Mouse (Mus musculus): ENCODE measurements around the gene Chst14. TPM values are rescaled to one million over a fixed set of nuclear protein-coding genes. Genes with fewer than 3 reads are reported as not detected.

Gene Chst14
- 44.8 and 46.0 TPM in 2 replicates for polyA plus RNA-seq (2011; ENCODE audit: insufficient read length, low read depth, missing spikeins)

DNA sequence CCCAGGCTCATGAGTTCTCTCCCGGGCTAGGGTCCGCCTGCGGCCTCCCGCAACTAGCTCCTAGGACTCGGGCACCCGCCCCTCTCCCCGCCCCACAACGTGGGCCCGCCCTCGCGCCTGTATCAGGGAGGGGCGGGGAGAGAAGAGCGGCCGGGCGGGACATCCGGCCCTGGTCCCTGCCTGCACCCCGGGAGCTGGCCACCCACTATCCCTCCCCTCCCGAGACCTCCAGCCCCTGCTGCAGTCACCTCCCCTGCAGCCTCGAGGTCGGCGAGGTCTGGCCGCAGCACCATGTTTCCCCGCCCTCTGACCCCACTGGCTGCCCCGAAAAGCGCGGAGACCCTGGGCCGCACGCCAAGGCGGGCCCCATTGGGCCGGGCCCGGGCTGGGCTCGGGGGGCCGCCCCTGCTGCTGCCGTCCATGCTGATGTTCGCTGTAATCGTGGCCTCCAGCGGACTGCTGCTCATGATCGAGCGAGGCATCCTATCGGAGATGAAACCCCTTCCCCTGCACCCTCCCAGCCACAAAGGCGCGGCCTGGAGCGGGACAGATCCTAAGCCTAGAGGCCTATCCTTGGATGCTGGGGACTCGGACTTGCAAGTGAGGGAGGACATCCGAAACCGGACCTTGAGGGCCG, at the start of gene Chst14:
Chst14 (plus strand) TSS at position 136 of the 637 bp plus-strand sequence.
- TF ChIP-seq CTCF (IDR thresholded peaks at IDR 0.05; ENCODE audit: borderline replicate concordance, insufficient read depth, low read length) (no peak), POLR2A (IDR thresholded peaks at IDR 0.05; ENCODE audit: low read depth, low read length) (peak; percentile 82)
- peak within 1 kb of the TSS; percentile 73 for H3K4me3 ChIP-seq (ENCODE audit: insufficient read depth, low read length)
- H3K4me1 ChIP-seq (ENCODE audit: control insufficient read depth, insufficient read depth, low read length): no peaks in the 10 kb centered on the region
- H3K27ac ChIP-seq (ENCODE audit: insufficient read depth, low read length): no peak within 1 kb of the TSS

DNA sequence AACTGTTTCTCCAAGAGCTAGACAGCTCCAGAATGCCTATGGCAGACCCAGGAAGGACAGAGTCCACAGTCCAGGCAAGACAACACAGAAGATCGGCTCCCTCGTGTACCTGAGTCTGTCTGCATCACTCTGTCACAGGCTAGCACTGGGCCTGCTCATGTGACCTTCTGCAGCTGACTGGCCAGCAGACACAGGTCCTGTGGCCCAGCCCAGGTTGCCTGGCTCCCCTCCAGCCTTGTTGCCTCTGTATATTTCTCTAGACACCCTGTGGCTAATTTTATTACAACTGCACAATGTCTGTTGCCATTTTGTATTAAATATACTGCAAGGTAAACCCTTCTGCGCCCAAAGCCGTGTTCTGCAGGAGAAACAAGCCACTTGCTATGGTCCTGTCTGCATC, 45.3 kb upstream of the Chst14 start:
- no peaks in the 10 kb centered on the region for H3K4me1 ChIP-seq (ENCODE audit: control insufficient read depth, insufficient read depth, low read length)
- TF ChIP-seq CTCF (IDR thresholded peaks at IDR 0.05; ENCODE audit: borderline replicate concordance, insufficient read depth, low read length) (no peak), POLR2A (IDR thresholded peaks at IDR 0.05; ENCODE audit: low read depth, low read length) (no peak)
- H3K27ac ChIP-seq (ENCODE audit: insufficient read depth, low read length): no peak overlapping the region

DNA sequence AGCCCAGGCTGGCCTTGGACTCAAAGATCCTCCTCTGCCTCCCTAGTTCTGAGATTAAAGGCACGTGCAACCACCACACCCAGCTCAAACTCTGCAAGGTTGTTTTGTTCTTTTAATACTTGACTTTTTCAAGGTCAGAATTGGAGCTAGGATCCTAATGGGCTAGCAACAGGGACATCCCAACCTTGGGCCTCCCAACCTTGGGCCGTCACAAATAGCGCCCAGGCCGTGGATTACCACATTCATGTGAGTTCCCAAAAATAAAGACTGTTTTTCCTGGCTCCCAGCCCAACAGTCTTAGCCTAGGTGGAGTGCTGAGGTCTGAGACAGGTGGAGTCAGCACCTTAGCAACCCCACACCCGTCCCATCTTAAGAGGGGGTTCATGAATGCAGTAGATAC, 44.3 kb upstream of the Chst14 start:
- H3K27ac ChIP-seq (ENCODE audit: insufficient read depth, low read length): no peak overlapping the region
- no peak for TF ChIP-seq CTCF (IDR thresholded peaks at IDR 0.05; ENCODE audit: borderline replicate concordance, insufficient read depth, low read length)
- no peak for TF ChIP-seq POLR2A (IDR thresholded peaks at IDR 0.05; ENCODE audit: low read depth, low read length)
- H3K4me3 ChIP-seq (ENCODE audit: insufficient read depth, low read length): no peak overlapping the region
- H3K4me1 ChIP-seq (ENCODE audit: control insufficient read depth, insufficient read depth, low read length): no peaks in the 10 kb centered on the region

More for the DNA sequence above, 45.3 kb upstream of the Chst14 start:
- H3K4me3 ChIP-seq (ENCODE audit: insufficient read depth, low read length): no peak overlapping the region

DNA sequence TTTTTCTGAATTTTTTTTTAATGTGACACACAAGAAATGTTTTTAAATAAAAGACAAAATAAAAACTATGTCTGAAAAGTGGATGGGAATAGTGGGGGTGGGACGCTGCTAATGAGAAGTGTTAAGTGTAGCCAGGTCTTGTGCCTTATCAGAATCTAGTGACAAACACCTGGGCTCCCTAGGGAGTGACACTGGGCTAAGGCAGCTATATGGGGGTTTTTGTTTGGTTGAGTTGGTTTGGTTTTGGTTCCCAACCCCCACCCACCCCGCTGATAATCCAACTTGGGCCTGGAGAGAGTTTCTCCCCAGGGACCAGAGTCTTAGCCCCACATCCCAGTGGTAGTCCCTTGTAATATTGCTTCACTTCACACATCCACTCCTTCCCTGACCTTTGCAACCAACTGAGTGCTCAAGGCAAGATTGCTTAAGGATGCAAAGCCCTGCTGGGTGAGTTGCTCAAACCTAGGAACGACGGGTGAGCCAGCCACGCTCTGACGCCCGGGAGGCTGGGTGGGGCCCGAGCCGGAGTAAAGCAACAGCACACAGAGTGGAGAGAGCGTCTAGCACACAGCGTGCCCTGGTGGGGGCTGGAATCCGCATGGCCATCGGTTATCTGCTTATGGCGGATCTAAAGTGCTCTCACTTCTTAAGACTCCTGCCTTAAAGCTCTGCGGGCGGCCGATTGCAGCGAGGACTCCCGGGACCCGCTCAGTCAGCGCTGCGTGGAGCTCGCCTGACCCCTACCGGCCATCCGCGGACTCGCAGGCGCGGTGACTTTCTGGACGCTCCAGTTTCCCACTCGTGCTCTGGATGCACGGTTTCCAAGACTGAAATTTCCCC, 43.2 kb upstream of the Chst14 start:
- peak overlapping the region; percentile 20 for H3K4me3 ChIP-seq (ENCODE audit: insufficient read depth, low read length)
- H3K4me1 ChIP-seq (ENCODE audit: control insufficient read depth, insufficient read depth, low read length): no peaks in the 10 kb centered on the region
- no peak overlapping the region for H3K27ac ChIP-seq (ENCODE audit: insufficient read depth, low read length)
- TF ChIP-seq POLR2A (IDR thresholded peaks at IDR 0.05; ENCODE audit: low read depth, low read length) (no peak), CTCF (IDR thresholded peaks at IDR 0.05; ENCODE audit: borderline replicate concordance, insufficient read depth, low read length) (peak; percentile 99)

DNA sequence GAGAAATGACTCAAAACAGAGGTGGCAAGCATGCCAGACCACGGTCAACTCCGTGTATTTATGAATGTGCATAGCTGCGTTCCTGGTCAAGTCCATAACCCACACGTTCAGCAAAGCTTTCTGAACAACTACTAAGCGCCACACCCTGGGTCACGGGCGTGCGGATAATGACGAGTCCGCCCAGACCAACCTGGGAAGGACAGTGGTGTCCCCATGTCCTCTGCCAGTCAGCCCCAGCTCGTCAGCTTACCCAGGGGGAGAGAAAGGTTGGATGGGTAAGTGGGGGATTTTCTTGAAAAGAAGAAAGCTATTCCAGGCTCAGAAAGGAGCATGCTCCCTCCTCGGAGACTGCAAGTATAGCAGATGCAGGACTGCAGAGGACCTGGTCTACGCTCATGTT, 38.9 kb upstream of the Chst14 start:
- no peaks in the 10 kb centered on the region for H3K4me1 ChIP-seq (ENCODE audit: control insufficient read depth, insufficient read depth, low read length)
- TF ChIP-seq POLR2A (IDR thresholded peaks at IDR 0.05; ENCODE audit: low read depth, low read length) (no peak), CTCF (IDR thresholded peaks at IDR 0.05; ENCODE audit: borderline replicate concordance, insufficient read depth, low read length) (no peak)
- H3K4me3 ChIP-seq (ENCODE audit: insufficient read depth, low read length): no peak overlapping the region
- H3K27ac ChIP-seq (ENCODE audit: insufficient read depth, low read length): no peak overlapping the region

DNA sequence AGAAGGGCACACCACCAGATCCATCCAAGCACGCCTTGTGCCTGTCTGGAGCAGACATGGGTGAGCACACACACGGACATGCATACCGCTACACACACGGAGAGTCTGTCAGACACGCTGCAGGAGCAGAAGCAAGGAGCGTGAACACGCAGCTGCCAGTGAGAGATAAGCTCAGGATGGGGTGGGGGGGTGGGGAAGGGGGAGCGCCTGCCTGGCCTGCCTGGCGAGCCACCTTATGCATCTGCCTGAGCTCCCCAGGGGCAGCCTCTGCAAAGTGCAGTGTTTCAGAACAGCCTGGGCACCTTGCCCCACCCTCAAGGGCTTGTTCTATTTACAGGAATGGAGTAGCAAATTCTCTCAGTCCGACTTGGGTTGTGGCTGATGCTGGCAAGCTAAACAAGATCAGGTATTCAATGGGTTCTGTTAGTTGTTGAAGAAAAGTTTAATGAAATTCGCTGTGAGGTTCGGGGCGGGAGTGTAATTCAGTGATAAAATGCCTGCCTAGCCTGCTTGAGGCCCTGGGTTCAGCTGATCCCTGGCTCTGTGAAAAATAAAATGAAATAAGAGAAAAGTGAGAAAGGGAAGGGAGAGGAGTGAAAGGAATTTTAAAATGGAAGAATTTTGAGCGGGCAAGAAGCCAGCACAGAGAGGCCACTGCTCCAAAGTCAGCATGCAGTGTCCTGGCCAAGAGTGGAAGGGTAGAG, 38.3 kb upstream of the Chst14 start:
- TF ChIP-seq POLR2A (IDR thresholded peaks at IDR 0.05; ENCODE audit: low read depth, low read length) (no peak), CTCF (IDR thresholded peaks at IDR 0.05; ENCODE audit: borderline replicate concordance, insufficient read depth, low read length) (no peak)

DNA sequence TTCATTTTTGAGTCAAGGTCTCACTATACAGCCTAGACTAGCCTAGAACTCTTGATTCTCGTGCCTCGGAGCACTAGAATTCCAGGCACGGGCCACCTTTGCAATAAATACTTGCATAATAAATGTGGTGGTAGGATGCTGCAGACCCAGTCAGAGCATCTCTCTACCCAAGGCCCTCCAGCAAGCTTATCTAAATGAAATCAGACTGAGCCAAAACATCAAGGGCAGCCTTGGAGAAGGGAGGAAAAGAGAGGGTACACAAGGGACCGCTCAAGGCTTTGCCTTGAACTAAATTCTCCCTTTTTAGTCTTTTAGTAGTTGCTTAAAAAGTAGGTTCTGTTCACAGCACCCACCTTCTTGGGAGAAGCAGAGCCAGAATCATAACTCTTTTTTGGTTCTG, 35.1 kb upstream of the Chst14 start:
- no peak for TF ChIP-seq POLR2A (IDR thresholded peaks at IDR 0.05; ENCODE audit: low read depth, low read length)
- TF ChIP-seq CTCF (IDR thresholded peaks at IDR 0.05; ENCODE audit: borderline replicate concordance, insufficient read depth, low read length): no peak
- Histone ChIP-seq H3K27ac (ENCODE audit: insufficient read depth, low read length) (no peak overlapping the region), H3K4me1 (ENCODE audit: control insufficient read depth, insufficient read depth, low read length) (no peaks in the 10 kb centered on the region), H3K4me3 (ENCODE audit: insufficient read depth, low read length) (no peak overlapping the region)

More for the DNA sequence above, 38.3 kb upstream of the Chst14 start:
- Histone ChIP-seq H3K4me1 (ENCODE audit: control insufficient read depth, insufficient read depth, low read length) (no peaks in the 10 kb centered on the region), H3K27ac (ENCODE audit: insufficient read depth, low read length) (no peak overlapping the region), H3K4me3 (ENCODE audit: insufficient read depth, low read length) (no peak overlapping the region)

DNA sequence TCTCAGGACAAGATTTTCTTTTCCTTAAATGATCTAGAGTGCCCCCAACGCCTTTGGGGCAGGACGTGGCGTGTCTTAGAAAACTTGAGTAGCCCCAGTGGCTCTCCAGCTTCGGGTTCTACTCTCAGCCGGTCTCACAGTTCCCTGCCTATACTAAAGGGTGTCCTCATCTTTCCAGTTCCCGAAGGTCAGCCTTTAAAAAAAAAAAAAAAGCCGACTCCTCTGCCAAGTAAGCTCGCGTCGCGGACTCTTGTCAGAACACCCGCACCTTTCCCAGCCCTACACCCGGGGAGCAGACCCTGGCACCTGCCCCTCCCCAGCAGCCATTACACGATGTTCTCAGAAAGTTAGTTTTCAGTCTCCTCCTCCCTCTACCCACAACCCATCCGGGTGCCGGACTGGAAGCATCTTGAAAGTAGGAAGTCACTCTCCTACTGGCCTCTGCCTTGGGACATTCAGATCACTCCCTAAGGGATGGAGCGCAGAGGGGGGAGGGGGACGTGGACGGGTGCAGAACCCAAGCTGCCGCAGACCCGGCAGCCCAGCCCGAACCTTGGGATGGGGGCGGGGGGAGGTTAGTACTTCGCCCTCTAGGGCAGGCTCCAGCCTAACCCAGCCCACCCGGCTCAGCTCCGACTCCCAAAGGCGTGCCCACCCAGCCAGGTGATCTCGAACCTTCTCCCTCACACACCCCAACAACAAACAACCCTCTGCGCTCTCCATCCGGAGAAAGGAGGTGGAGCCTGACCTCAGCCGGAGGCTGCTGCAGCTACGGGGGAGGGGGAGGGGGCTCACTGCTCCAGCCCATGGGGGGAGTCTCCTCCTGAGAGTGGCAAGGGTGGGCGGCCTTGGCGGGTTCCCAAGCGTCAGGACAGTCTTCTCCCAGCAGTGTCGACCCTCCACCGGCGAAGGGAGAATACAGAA, 30.0 kb upstream of the Chst14 start:
- H3K4me3 ChIP-seq (ENCODE audit: insufficient read depth, low read length): peak overlapping the region; percentile 42
- H3K4me1 ChIP-seq (ENCODE audit: control insufficient read depth, insufficient read depth, low read length): no peaks in the 10 kb centered on the region
- no peak for TF ChIP-seq POLR2A (IDR thresholded peaks at IDR 0.05; ENCODE audit: low read depth, low read length)
- TF ChIP-seq CTCF (IDR thresholded peaks at IDR 0.05; ENCODE audit: borderline replicate concordance, insufficient read depth, low read length): no peak
- H3K27ac ChIP-seq (ENCODE audit: insufficient read depth, low read length): no peak overlapping the region

DNA sequence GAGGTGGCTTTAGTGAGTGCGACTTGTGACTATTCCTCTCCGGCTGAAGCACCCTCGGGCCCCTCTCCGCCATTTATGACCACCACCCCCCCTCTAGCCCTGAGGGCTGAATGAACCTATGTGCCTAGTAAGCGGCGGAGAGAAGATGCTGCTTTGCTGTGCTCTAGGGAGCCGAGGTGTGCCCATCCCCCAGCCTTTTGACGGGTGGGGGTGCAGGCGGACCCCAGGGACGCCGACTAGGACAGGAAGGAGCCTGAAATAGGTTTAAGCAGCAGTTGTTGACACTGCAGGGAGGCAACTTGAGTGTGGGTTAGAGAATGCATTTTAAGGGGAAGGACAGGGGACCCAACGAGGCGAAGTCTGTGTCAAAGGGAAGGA, 29.4 kb upstream of the Chst14 start:
- peak overlapping the region; percentile 42 for H3K4me3 ChIP-seq (ENCODE audit: insufficient read depth, low read length)
- no peak for TF ChIP-seq POLR2A (IDR thresholded peaks at IDR 0.05; ENCODE audit: low read depth, low read length)
- TF ChIP-seq CTCF (IDR thresholded peaks at IDR 0.05; ENCODE audit: borderline replicate concordance, insufficient read depth, low read length): no peak
- no peaks in the 10 kb centered on the region for H3K4me1 ChIP-seq (ENCODE audit: control insufficient read depth, insufficient read depth, low read length)
- H3K27ac ChIP-seq (ENCODE audit: insufficient read depth, low read length): no peak overlapping the region

All from embryonic fibroblast, embryonic 13.5 days (primary cell).